Mouse (Mus musculus): Measurements from ENCODE around the gene Arrb1. TPM values are rescaled to one million over a fixed set of nuclear protein-coding genes. Genes with fewer than 3 reads are reported as not detected.

Arrb1 gene
- polyA plus RNA-seq, 1 experiment from 2014 or later: 19.1 TPM

DNA sequence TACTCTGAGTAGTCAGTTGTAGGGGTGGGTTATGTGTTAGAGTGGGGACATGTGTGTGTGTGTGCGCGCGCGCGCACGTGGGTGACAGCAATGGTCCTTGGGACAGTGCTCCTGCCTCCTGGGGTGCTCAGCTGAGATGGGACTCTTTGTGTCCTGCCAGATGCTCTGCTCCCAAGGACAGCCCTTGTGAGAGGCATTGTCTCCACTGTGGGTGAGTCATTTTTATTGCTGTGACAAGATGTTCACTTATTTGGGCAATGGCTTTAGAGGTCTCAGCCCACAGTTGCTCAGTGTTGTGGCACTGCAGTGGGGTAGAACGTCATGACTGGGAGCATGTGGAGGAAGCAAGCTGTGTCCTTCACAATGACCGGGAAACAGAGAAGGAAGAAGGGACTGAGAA, 50.7 kb downstream of the Arrb1 start:
- 77% methylated on average over 8 of the region's 8 CpGs for WGBS
- Histone ChIP-seq H3K36me3 (peaks cover 24% of the 10 kb centered on the region), H3K4me1 (replicated peaks) (peaks cover 25% of the 10 kb centered on the region), H3K4me2 (no peak overlapping the region), H3K27me3 (no peaks in the 10 kb centered on the region), H3K27ac (replicated peaks) (peak overlapping the region; percentile 9; the same call in 1 of the 2 replicates), H3K9ac (no peak overlapping the region), H3K4me3 (no peak overlapping the region), H3K9me3 (no peaks in the 10 kb centered on the region)
- no peak for ATAC-seq (ENCODE audit: low FRiP score, low read depth)

DNA sequence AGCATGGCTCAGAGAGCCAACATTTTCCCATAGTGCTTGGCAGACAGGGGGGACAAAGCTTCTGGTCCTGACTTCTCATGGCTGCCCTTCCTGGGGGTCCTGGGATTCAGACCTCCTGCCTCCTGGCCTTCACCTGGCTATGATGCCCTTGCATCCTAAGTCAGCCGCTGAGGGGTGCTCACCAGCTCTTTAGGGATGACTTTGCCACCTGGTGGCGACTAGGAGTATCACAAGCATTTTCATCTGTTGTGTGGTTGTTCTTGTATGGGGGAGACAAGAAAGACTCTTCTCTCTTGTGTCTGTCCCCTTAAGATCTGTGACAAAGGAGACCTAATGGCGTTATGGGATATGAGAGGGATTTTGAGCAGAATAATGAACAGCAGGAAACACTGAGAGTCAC, 54.8 kb downstream of the Arrb1 start:
- 2% methylated on average over 3 of the region's 3 CpGs for whole genome bisulfite sequencing
- no peak for ATAC-seq (ENCODE audit: low FRiP score, low read depth)
- H3K36me3 ChIP-seq: peaks cover 35% of the 10 kb centered on the region
- H3K9ac ChIP-seq: no peak overlapping the region
- H3K4me1 ChIP-seq (replicated peaks): peaks cover 15% of the 10 kb centered on the region
- no peak overlapping the region for H3K4me2 ChIP-seq
- no peak overlapping the region for H3K27ac ChIP-seq (replicated peaks)
- H3K9me3 ChIP-seq: no peaks in the 10 kb centered on the region
- H3K27me3 ChIP-seq: no peaks in the 10 kb centered on the region
- no peak overlapping the region for H3K4me3 ChIP-seq

DNA sequence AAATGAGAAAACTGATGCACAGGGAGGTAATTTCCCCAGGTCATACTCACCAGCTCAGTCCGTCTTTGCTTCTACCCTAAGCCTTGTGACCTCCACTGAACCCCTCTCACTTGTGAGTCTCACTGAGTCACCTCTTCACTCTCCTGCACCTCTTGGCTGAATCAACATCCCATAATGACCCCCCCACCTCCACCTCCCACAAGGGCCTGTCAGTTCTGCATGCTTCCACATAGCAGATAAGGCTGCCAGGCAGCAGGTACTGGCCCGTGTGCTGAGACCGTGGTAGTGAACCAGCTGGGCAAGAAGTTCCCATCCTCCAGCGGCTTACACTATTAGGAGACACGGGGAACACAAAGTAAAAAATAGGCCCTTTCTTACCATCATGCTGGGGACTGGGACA, 55.4 kb downstream of the Arrb1 start:
- WGBS: 45% methylated on average over 5 of the region's 5 CpGs
- Histone ChIP-seq H3K4me1 (replicated peaks) (peaks cover 15% of the 10 kb centered on the region), H3K9ac (no peak overlapping the region), H3K27me3 (no peaks in the 10 kb centered on the region), H3K36me3 (peaks cover 38% of the 10 kb centered on the region), H3K4me3 (no peak overlapping the region), H3K27ac (replicated peaks) (no peak overlapping the region), H3K4me2 (no peak overlapping the region), H3K9me3 (no peaks in the 10 kb centered on the region)
- ATAC-seq (ENCODE audit: low FRiP score, low read depth): no peak

DNA sequence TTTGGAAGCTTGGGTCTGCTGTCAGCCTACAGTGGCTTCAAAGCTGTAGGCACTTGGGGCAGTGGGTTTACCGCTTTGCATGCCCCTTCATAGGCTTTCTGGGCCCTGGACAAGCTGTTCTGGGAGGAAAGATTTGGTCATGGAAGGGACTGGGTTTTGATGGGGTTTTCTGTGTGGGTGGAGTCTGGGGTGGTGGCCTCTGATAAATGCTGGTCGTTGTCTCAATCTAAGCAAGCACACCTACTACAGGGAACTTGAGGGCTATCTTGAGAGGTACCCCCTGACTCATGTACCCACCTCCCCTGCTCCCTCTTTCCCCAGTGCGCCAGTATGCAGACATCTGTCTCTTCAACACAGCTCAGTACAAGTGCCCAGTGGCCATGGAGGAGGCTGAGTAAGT, 57.4 kb downstream of the Arrb1 start:
- no peak overlapping the region for H3K4me2 ChIP-seq
- WGBS: 96% methylated on average over 3 of the region's 3 CpGs
- no peak overlapping the region for H3K27ac ChIP-seq (replicated peaks)
- no peaks in the 10 kb centered on the region for H3K27me3 ChIP-seq
- H3K4me3 ChIP-seq: no peak overlapping the region
- no peaks in the 10 kb centered on the region for H3K4me1 ChIP-seq (replicated peaks)
- H3K9me3 ChIP-seq: no peaks in the 10 kb centered on the region
- H3K36me3 ChIP-seq: peaks cover 55% of the 10 kb centered on the region
- ATAC-seq (ENCODE audit: low FRiP score, low read depth): no peak
- H3K9ac ChIP-seq: no peak overlapping the region

DNA sequence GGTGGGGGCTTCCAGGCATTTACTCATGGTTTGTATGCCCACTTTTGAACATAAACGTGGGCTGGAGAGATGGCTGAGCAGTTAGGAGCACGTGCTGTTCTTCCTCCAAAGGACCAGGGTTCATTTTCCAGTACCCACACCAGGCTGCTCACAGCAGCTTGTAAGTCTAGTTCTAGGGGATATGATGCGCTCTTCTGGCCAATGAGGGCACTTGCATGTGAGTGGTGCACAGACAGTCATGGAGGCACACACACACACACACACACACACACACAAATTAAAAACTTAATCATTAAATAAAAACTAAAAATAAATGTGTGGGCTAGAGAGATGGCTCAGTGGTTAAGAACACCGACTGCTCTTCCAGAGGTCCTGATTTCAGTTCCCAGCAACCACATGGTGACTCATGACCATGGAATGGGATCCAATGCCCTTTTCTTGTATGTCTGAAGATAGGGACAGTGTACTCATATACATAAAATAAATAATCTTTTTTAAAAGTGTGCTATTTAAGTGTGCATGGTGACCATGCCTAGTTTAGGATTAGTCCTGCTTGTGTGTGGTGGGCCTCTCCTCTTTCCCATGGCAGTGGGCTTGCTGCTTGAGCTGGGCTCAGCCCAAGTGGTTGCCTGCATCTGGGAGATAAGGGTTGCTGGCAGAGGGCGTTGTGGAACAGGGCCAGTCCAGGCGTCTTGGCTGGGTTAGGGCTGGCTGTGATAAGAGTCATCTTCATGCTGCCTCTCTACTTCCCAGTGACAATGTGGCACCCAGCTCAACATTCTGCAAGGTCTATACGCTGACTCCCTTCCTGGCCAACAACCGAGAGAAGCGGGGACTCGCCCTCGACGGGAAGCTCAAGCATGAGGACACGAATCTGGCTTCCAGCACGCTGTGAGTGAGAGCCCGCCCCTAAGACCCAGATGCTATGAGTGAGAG, 58.9 kb downstream of the Arrb1 start:
- H3K9ac ChIP-seq: no peak overlapping the region
- no peak overlapping the region for H3K4me2 ChIP-seq
- no peak overlapping the region for H3K4me3 ChIP-seq
- H3K4me1 ChIP-seq (replicated peaks): no peaks in the 10 kb centered on the region
- no peak for ATAC-seq (ENCODE audit: low FRiP score, low read depth)
- no peak overlapping the region for H3K27ac ChIP-seq (replicated peaks)
- 92% methylated on average over 15 of the region's 15 CpGs for WGBS
- H3K27me3 ChIP-seq: no peaks in the 10 kb centered on the region
- H3K36me3 ChIP-seq: peaks cover 58% of the 10 kb centered on the region
- H3K9me3 ChIP-seq: no peaks in the 10 kb centered on the region

DNA sequence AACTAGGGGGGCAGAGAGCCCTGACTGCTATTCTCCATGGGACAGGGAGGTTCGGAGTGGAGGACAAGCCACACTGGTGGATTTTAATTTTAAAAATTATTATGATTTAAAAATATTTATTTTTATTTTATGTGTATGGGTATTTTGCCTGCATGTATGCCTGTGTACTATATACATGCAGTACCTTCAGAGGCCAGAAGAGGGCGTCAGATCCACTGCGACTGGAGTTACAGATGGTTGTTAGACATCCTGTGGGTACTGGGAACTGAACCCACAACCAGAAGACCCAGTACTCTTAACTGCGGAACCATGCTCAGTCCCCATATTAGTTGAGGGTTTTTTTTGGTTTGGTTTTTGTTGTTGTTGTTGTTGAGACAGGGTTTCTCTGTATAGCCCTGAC, 63.5 kb downstream of the Arrb1 start:
- H3K9ac ChIP-seq: no peak overlapping the region
- WGBS: 77% methylated on average over 4 of the region's 4 CpGs
- H3K36me3 ChIP-seq: peaks cover 64% of the 10 kb centered on the region
- no peaks in the 10 kb centered on the region for H3K4me1 ChIP-seq (replicated peaks)
- H3K4me3 ChIP-seq: no peak overlapping the region
- no peak overlapping the region for H3K4me2 ChIP-seq
- no peak for ATAC-seq (ENCODE audit: low FRiP score, low read depth)
- H3K9me3 ChIP-seq: no peaks in the 10 kb centered on the region
- no peak overlapping the region for H3K27ac ChIP-seq (replicated peaks)
- no peaks in the 10 kb centered on the region for H3K27me3 ChIP-seq

DNA sequence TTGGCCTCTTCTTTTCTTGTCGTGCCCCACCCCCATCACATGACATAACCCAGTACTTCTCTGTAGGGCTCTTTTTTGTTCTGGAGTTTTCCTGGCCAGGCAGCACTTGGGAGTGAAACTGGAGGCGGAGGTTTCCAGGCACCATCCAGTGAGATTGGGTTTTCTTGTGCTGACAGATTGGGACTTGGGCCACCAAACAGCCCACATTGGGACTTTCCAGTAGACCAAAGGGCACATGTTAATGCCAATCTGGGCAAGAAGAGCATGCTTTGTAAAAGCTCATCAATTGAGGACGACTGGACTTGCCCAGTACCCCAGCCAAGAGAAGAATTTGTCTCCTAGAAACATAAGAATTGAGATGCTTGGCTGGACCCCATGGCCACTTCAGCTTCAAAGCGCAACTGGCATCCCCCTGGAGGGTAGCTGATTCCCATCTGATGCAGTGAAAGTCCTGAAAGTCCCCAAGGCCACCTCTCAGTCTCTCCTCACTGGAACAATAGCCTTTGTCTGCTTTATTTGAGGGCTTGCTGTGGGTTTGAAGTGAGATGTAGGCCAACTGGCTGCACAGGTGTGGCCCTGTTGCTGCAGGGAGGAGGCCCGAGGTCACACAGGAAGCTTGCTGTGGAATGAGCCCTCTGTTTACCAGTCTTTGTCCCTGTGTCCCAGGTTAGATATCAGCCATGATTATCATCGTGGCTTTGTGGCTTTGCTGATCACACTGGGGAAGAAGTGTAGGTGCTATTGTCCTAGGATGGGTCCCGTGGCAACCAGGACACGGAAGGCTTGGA, 68.8 kb downstream of the Arrb1 start:
- no peak overlapping the region for H3K4me2 ChIP-seq
- WGBS: 88% methylated on average over 8 of the region's 8 CpGs
- ATAC-seq (ENCODE audit: low FRiP score, low read depth): no peak
- no peaks in the 10 kb centered on the region for H3K9me3 ChIP-seq
- no peak overlapping the region for H3K9ac ChIP-seq
- peaks cover 40% of the 10 kb centered on the region for H3K36me3 ChIP-seq
- H3K4me1 ChIP-seq (replicated peaks): no peaks in the 10 kb centered on the region
- H3K27me3 ChIP-seq: no peaks in the 10 kb centered on the region
- H3K27ac ChIP-seq (replicated peaks): no peak overlapping the region
- H3K4me3 ChIP-seq: no peak overlapping the region

DNA sequence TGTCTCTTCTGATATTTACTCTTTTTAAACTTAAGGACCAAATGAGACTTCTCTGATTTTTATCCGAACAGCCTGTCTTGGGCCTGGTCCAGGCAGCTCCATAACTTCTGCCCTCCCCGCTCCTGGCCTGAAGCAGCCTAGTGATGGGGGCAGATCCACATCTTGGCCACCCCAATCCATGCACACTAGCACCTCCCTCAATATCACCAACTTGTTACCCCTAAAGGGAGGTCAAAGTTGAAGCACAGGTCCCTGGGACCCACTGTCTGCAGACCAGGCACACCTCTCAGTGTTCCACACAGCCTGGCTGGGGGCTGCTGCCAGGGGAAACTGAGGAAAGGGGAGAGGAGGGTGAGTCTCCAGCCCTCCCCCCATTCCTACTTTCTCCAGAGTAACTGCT, 69.8 kb downstream of the Arrb1 start:
- Histone ChIP-seq H3K4me2 (no peak overlapping the region), H3K27ac (replicated peaks) (no peak overlapping the region), H3K36me3 (peaks cover 40% of the 10 kb centered on the region), H3K27me3 (no peaks in the 10 kb centered on the region), H3K9me3 (no peaks in the 10 kb centered on the region), H3K4me3 (no peak overlapping the region), H3K4me1 (replicated peaks) (no peaks in the 10 kb centered on the region), H3K9ac (no peak overlapping the region)
- WGBS: 100% methylated on average over 2 of the region's 2 CpGs
- no peak for ATAC-seq (ENCODE audit: low FRiP score, low read depth)

DNA sequence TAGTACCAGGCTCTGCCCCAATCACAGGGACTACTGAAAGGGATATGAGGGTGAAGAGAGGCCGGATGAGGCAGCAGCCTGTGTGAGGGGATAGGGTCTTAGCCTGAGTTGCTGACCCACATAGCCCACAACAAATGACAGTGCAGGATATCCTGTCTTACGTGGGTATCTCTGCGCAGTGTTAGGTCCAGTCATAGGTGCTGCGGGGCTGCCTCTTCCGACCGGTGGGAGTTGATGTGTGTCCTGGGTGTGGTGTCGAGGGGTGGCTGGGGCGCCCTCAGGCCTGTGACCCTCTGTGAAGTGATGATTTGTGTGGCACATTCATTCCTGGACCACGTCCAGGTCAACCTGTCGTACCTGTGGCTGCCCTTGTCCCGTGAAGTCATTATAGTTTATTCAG, 71.0 kb downstream of the Arrb1 start:
- Histone ChIP-seq H3K9ac (no peak overlapping the region), H3K27ac (replicated peaks) (no peak overlapping the region), H3K27me3 (no peaks in the 10 kb centered on the region), H3K4me2 (no peak overlapping the region), H3K36me3 (peaks cover 32% of the 10 kb centered on the region), H3K4me3 (no peak overlapping the region), H3K9me3 (no peaks in the 10 kb centered on the region), H3K4me1 (replicated peaks) (no peaks in the 10 kb centered on the region)
- 86% methylated on average over 11 of the region's 11 CpGs for WGBS
- ATAC-seq (ENCODE audit: low FRiP score, low read depth): no peak

DNA sequence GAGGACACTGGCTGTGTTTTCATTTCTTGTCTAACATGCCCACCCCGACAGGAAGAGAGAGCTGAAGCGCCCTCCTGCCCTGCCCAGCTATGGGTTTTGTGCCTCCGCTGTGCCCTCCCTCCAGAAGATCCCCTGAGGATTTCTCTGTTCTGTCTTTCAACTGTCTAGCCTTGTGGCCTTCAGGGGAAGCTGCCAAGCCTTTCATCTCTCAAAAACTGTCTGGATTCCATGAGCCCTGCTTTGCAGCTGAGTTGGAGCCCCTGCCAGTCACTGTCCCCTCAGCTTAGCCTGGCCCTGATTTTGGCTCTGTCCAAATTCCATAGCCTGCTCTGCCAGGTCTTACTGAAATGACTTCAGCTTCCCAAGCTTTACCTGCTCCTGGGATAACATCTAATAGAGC, 71.5 kb downstream of the Arrb1 start:
- peaks cover 29% of the 10 kb centered on the region for H3K36me3 ChIP-seq
- H3K4me3 ChIP-seq: no peak overlapping the region
- H3K27ac ChIP-seq (replicated peaks): no peak overlapping the region
- 60% methylated on average over 3 of the region's 3 CpGs for WGBS
- H3K9me3 ChIP-seq: no peaks in the 10 kb centered on the region
- no peak for ATAC-seq (ENCODE audit: low FRiP score, low read depth)
- H3K9ac ChIP-seq: no peak overlapping the region
- no peaks in the 10 kb centered on the region for H3K27me3 ChIP-seq
- no peaks in the 10 kb centered on the region for H3K4me1 ChIP-seq (replicated peaks)
- H3K4me2 ChIP-seq: no peak overlapping the region

DNA sequence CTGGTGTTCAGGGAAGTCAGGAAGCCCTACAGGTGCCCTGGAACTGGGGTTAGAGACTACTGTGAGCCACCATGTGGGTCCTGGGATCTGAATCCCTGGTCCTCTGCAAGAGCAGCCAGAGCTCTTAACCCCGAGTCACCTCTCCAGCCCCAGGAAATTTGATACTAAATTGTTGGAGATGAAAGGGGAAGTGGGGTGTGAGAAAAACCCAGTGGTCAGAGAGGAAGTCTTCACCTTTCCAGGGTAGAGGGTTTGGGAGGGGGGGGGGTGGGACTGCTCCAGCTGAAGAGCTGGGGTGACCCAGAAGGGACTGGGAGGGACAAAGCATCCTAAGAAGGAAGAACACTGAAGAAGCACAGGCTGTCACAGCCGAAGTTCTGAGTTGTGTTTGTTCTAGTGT, 72.4 kb downstream of the Arrb1 start:
- no peak overlapping the region for H3K9ac ChIP-seq
- H3K27ac ChIP-seq (replicated peaks): no peak overlapping the region
- peaks cover 20% of the 10 kb centered on the region; the same call in 1 of the 2 replicates for H3K36me3 ChIP-seq
- H3K27me3 ChIP-seq: no peaks in the 10 kb centered on the region
- H3K4me2 ChIP-seq: no peak overlapping the region
- WGBS: 80% methylated on average over 2 of the region's 2 CpGs
- H3K4me1 ChIP-seq (replicated peaks): no peaks in the 10 kb centered on the region
- no peaks in the 10 kb centered on the region for H3K9me3 ChIP-seq
- H3K4me3 ChIP-seq: no peak overlapping the region
- ATAC-seq (ENCODE audit: low FRiP score, low read depth): no peak

DNA sequence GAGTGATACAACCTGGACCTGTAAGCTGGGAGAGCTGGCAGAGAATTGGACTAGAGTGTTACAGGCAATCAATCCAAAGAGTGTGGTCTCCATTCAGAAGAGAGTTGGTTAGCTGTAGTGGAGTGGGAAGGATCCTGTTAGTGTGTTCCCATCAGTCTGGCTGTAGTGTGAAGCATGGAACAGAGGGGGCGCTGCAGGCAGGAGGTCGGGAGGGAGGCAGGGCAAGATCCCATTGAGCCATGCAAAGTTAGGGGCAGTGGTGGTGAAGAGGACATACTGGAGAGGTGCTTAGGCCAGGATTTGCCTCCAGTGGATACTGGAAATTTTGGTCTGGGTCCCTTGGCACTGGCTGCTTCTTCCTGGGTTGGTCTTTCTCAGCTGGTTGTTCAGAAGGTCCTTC, 83.0 kb downstream of the Arrb1 start:
- no peak for ATAC-seq (ENCODE audit: low FRiP score, low read depth)
- Histone ChIP-seq H3K4me1 (replicated peaks) (no peaks in the 10 kb centered on the region), H3K4me2 (no peak overlapping the region), H3K9me3 (no peaks in the 10 kb centered on the region), H3K27me3 (no peaks in the 10 kb centered on the region), H3K36me3 (no peaks in the 10 kb centered on the region), H3K9ac (no peak overlapping the region), H3K4me3 (no peak overlapping the region), H3K27ac (replicated peaks) (no peak overlapping the region)
- 82% methylated on average over 2 of the region's 2 CpGs for WGBS
